Mouse (Mus musculus): ENCODE measurements around the gene Ophn1. TPM values are rescaled to one million over a fixed set of nuclear protein-coding genes. Genes with fewer than 3 reads are reported as not detected.

Gene Ophn1
- polyA plus RNA-seq, 1 experiment from 2014 or later, result 24.7 TPM

GRCm38 (mm10) chrX:98628666-98629404 is 262.0 kb downstream of the Ophn1 start:
- H3K4me1 ChIP-seq, result no peaks in the 10 kb centered on the region
- H3K27me3 ChIP-seq, result no peaks in the 10 kb centered on the region
- no peak for ATAC-seq (ENCODE audit: insufficient number of reproducible peaks, low FRiP score, low TSS enrichment, low read depth)
- no peak overlapping the region for H3K4me2 ChIP-seq (replicated peaks)
- no peak overlapping the region for H3K27ac ChIP-seq (replicated peaks)
- H3K4me3 ChIP-seq (replicated peaks), result no peak overlapping the region
- H3K9me3 ChIP-seq (replicated peaks), result no peaks in the 10 kb centered on the region
- H3K36me3 ChIP-seq, result no peaks in the 10 kb centered on the region
- no peak overlapping the region for H3K9ac ChIP-seq
- 84% methylated on average over 3 of the region's 3 CpGs for WGBS

- H3K4me3 ChIP-seq (replicated peaks), result no peak overlapping the region
- H3K27ac ChIP-seq (replicated peaks), result no peak overlapping the region
- ATAC-seq (ENCODE audit: insufficient number of reproducible peaks, low FRiP score, low TSS enrichment, low read depth), result no peak
- H3K36me3 ChIP-seq, result no peaks in the 10 kb centered on the region
- H3K9ac ChIP-seq, result no peak overlapping the region
- H3K27me3 ChIP-seq, result no peaks in the 10 kb centered on the region
- H3K4me2 ChIP-seq (replicated peaks), result no peak overlapping the region
- 3% methylated on average over 2 of the region's 2 CpGs for WGBS
- H3K9me3 ChIP-seq (replicated peaks), result no peaks in the 10 kb centered on the region
- H3K4me1 ChIP-seq, result no peaks in the 10 kb centered on the region
These were observed 272.0 kb downstream of the Ophn1 start for GRCm38 (mm10) chrX:98618865-98619264.

DNA sequence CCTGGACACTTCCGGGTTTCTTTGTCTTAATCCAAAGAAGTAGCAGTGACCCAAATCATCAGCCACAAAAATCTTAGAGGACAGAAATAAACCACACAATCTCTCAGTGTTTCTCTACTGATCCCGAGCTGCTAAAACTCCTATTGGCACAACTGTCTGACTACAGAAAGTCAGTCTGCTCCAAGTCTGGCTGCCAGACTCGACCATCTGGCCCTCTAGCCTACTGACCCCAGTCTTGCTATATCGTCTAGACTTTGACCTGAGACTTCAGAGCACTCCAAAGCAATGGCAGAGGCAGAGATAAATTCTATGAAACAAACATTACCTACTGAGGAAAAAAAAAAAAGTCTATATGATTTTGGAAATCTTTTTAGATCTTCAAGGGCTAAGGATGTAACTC is 273.4 kb downstream of the Ophn1 start:
- no peak for ATAC-seq (ENCODE audit: insufficient number of reproducible peaks, low FRiP score, low TSS enrichment, low read depth)

GRCm38 (mm10) chrX:98574201-98574600 is 316.6 kb downstream of the Ophn1 start:
- H3K9me3 ChIP-seq (replicated peaks), result no peaks in the 10 kb centered on the region
- no peak for ATAC-seq (ENCODE audit: insufficient number of reproducible peaks, low FRiP score, low TSS enrichment, low read depth)
- no peak overlapping the region for H3K27ac ChIP-seq (replicated peaks)
- no peaks in the 10 kb centered on the region for H3K4me1 ChIP-seq
- no peaks in the 10 kb centered on the region for H3K36me3 ChIP-seq
- 0 out of 2 replicates have a peak, but pooled peaks cover 2% of the 10 kb centered on the region for H3K27me3 ChIP-seq
- H3K4me2 ChIP-seq (replicated peaks), result no peak overlapping the region
- H3K9ac ChIP-seq, result no peak overlapping the region
- no peak overlapping the region for H3K4me3 ChIP-seq (replicated peaks)

More for the DNA sequence above, 273.4 kb downstream of the Ophn1 start:
- WGBS, result 71% methylated on average over 4 of the region's 4 CpGs
- H3K27ac ChIP-seq (replicated peaks), result no peak overlapping the region
- H3K9ac ChIP-seq, result no peak overlapping the region
- no peak overlapping the region for H3K4me3 ChIP-seq (replicated peaks)
- no peaks in the 10 kb centered on the region for H3K9me3 ChIP-seq (replicated peaks)
- H3K27me3 ChIP-seq, result no peaks in the 10 kb centered on the region
- no peaks in the 10 kb centered on the region for H3K36me3 ChIP-seq
- H3K4me2 ChIP-seq (replicated peaks), result no peak overlapping the region
- no peaks in the 10 kb centered on the region for H3K4me1 ChIP-seq

GRCm38 (mm10) chrX:98546458-98546857 is 344.4 kb downstream of the Ophn1 start:
- H3K4me3 ChIP-seq (replicated peaks), result no peak overlapping the region
- 71% methylated on average over 1 of the region's 1 CpGs for whole genome bisulfite sequencing
- H3K9ac ChIP-seq, result no peak overlapping the region
- ATAC-seq (ENCODE audit: insufficient number of reproducible peaks, low FRiP score, low TSS enrichment, low read depth), result no peak
- no peaks in the 10 kb centered on the region for H3K4me1 ChIP-seq
- no peak overlapping the region for H3K27ac ChIP-seq (replicated peaks)
- no peaks in the 10 kb centered on the region for H3K9me3 ChIP-seq (replicated peaks)
- no peaks in the 10 kb centered on the region for H3K27me3 ChIP-seq
- H3K36me3 ChIP-seq, result no peaks in the 10 kb centered on the region
- no peak overlapping the region for H3K4me2 ChIP-seq (replicated peaks)

- no peak overlapping the region for H3K4me3 ChIP-seq (replicated peaks)
- ATAC-seq (ENCODE audit: insufficient number of reproducible peaks, low FRiP score, low TSS enrichment, low read depth), result no peak
- no peaks in the 10 kb centered on the region for H3K36me3 ChIP-seq
- no peaks in the 10 kb centered on the region; the same call in 1 of the 2 replicates for H3K27me3 ChIP-seq
- no peak overlapping the region for H3K9ac ChIP-seq
- no peak overlapping the region for H3K27ac ChIP-seq (replicated peaks)
- H3K4me2 ChIP-seq (replicated peaks), result no peak overlapping the region
- no peaks in the 10 kb centered on the region for H3K9me3 ChIP-seq (replicated peaks)
- H3K4me1 ChIP-seq, result no peaks in the 10 kb centered on the region
- WGBS, result 82% methylated on average over 2 of the region's 2 CpGs
These were observed 375.5 kb downstream of the Ophn1 start for GRCm38 (mm10) chrX:98515329-98515728.

DNA sequence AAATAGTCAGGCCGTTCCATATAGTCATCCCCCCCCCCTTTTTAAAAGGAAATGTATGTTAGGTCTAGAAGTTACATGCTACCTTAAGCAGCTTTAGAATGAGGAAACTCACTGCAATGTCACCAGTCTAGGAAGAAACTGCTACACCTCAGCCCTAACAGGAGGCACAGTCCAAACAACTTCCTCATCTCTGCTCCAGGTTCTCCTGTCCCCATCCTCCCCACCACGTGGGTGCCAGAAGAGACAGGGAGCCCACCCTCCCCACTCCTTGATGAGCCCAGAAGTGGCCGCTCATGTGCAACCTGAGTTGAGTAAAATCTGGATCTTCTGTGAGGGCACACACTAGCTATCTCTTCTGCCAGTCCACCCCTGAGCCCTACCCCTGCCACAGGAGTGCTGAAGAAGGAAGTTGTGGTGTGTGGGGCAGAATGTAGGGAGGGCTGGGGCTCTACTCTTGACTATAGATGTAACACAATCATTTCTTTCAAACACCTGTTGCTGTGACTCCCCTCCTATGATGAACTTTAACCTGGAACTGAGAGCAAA is 376.4 kb downstream of the Ophn1 start:
- H3K36me3 ChIP-seq, result no peaks in the 10 kb centered on the region
- H3K4me1 ChIP-seq, result no peaks in the 10 kb centered on the region
- H3K4me3 ChIP-seq (replicated peaks), result no peak overlapping the region
- H3K9ac ChIP-seq, result no peak overlapping the region
- no peaks in the 10 kb centered on the region for H3K9me3 ChIP-seq (replicated peaks)
- no peak overlapping the region for H3K4me2 ChIP-seq (replicated peaks)
- H3K27me3 ChIP-seq, result no peaks in the 10 kb centered on the region; the same call in 1 of the 2 replicates
- H3K27ac ChIP-seq (replicated peaks), result no peak overlapping the region
- no peak for ATAC-seq (ENCODE audit: insufficient number of reproducible peaks, low FRiP score, low TSS enrichment, low read depth)
- 65% methylated on average over 3 of the region's 3 CpGs for WGBS

Small RNA genes within 50 kb of the gene (microRNA-seq; reads per million reads assigned to microRNA genes)
- not detected for gene Gm27554 (ENCODE audit: borderline number of aligned reads)

Other genes with a start within 250 kb of the Ophn1 start
- gene Yipf6, start 45.3 kb upstream of the Ophn1 start, polyA plus RNA-seq (2015; fragmentation: Nextera tagmentation; extraction: Ambion mirVana), result 19.0 and 20.6 TPM in 2 replicates
- 7.4 and 9.5 TPM in 2 replicates for gene Stard8, start 112.2 kb upstream of the Ophn1 start, polyA plus RNA-seq (2015; fragmentation: Nextera tagmentation; extraction: Ambion mirVana)
- gene Efnb1, start 245.1 kb upstream of the Ophn1 start, polyA plus RNA-seq (2015; fragmentation: Nextera tagmentation; extraction: Ambion mirVana), result 52.8 and 55.7 TPM in 2 replicates

Data from embryonic facial prominence, embryonic 15.5 days (tissue).